Mouse (Mus musculus) stomach, embryonic 16.5 days (tissue): ENCODE measurements around the gene Nfrkb. TPM values are rescaled to one million over a fixed set of nuclear protein-coding genes. Genes with fewer than 3 reads are reported as not detected.
A peak's percentile ranks its signal among the peaks of the same experiment; 100 is the strongest.

Experiments used
- ATAC-seq: fragments of 200-750 bp; cut with Nextera tagmentation; 2 replicates; pipeline ENCODE4 v1.8.0; 2017; ENCODE audit warnings: moderate number of reproducible peaks, moderate TSS enrichment; ENCODE audit not compliant: insufficient read depth, low FRiP score
- H3K27ac ChIP-seq: fragments of 300-500 bp; sonication (generic); 2 replicates; pipeline ENCODE4 v1.5.1; 2014; ENCODE audit warnings: low read length
- H3K27me3 ChIP-seq: fragments of 300-500 bp; sonication (generic); 2 replicates; pipeline ENCODE4 v1.6.1; 2014; ENCODE audit warnings: low read length, control low read depth, mixed read lengths; ENCODE audit not compliant: control insufficient read depth, insufficient read depth
- H3K36me3 ChIP-seq: fragments of 300-500 bp; sonication (generic); 2 replicates; pipeline ENCODE4 v1.6.1; 2014; ENCODE audit warnings: low read length; ENCODE audit not compliant: control insufficient read depth, insufficient read depth
- H3K4me1 ChIP-seq: fragments of 300-500 bp; sonication (generic); 2 replicates; pipeline ENCODE4 v1.6.1; 2014; ENCODE audit warnings: low read length, control low read depth, mixed read lengths; ENCODE audit not compliant: control insufficient read depth, insufficient read depth
- H3K4me2 ChIP-seq: fragments of 300-500 bp; sonication (generic); 2 replicates; pipeline ENCODE4 v1.6.1; 2014; ENCODE audit warnings: low read depth, low read length, mixed read lengths
- H3K4me3 ChIP-seq: fragments of 300-500 bp; sonication (generic); replicated peaks from 2 replicates; pipeline ENCODE4 v1.5.1; 2014; ENCODE audit warnings: mild to moderate bottlenecking, low read length
- H3K9ac ChIP-seq: fragments of 300-500 bp; sonication (generic); 2 replicates; pipeline ENCODE4 v1.6.1; 2014; ENCODE audit warnings: low read length
- H3K9me3 ChIP-seq: fragments of 300-500 bp; sonication (generic); replicated peaks from 2 replicates; pipeline ENCODE4 v1.6.1; 2016; ENCODE audit warnings: low read length, control low read depth; ENCODE audit not compliant: control insufficient read depth
- WGBS: fragments of 180-500 bp; shearing (Covaris S2); extraction: QIAGEN DNeasy Blood & Tissue Kit; methylation state at CpG from one replicate; pipeline ENCODE4 v1.1.7; 2014; 5-methylcytosine and 5-hydroxymethylcytosine counted together
- polyA plus RNA-seq: library from polyadenylated mRNA; unstranded; fragments of >200 nt; fragmentation: Nextera tagmentation; extraction: Ambion mirVana; gene quantifications from 2 replicates; pipeline ENCODE4 v1.2.1, GENCODE M21; 2015

Nfrkb gene
- polyA plus RNA-seq, 1 experiment from 2014 or later, result 18.0 TPM

DNA sequence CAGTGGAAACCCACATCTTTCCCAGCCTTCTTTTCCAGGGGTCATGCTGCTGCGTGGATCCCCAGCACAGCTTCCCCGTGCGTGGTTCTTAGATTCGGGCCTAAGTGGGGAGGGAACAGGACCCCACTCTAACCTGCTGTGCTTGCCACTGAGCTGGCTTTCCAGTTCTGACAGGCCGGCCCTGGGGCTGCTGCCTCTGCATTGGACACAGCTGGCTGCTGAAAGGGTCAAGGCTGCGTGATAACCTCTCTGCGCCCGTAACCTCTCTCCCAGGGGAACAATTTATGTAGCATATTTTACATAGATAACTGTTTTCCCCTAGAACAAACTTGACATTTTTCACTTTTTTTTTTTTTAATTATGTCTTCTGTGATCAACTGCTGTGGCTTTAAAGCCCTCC is 20.9 kb upstream of the Nfrkb start:
- no peak overlapping the region for H3K4me3 ChIP-seq
- H3K9me3 ChIP-seq, result no peaks in the 10 kb centered on the region
- H3K9ac ChIP-seq, result no peak overlapping the region
- 71% methylated on average over 8 of the region's 8 CpGs for WGBS
- 0 out of 2 replicates have a peak, but pooled peaks cover 9% of the 10 kb centered on the region for H3K36me3 ChIP-seq
- no peak overlapping the region for H3K4me2 ChIP-seq
- no peak for ATAC-seq
- H3K4me1 ChIP-seq, result no peaks in the 10 kb centered on the region
- H3K27ac ChIP-seq, result no peak overlapping the region
- no peaks in the 10 kb centered on the region for H3K27me3 ChIP-seq

GRCm38 (mm10) chr9:31371740-31372139 is 14.3 kb upstream of the Nfrkb start:
- Histone ChIP-seq H3K27ac (no peak overlapping the region), H3K9me3 (no peaks in the 10 kb centered on the region), H3K9ac (no peak overlapping the region), H3K36me3 (peaks cover 10% of the 10 kb centered on the region; the same call in 1 of the 2 replicates), H3K4me1 (no peaks in the 10 kb centered on the region), H3K4me3 (no peak overlapping the region), H3K4me2 (no peak overlapping the region), H3K27me3 (no peaks in the 10 kb centered on the region)
- 91% methylated on average over 3 of the region's 3 CpGs for WGBS
- ATAC-seq, result no peak

DNA sequence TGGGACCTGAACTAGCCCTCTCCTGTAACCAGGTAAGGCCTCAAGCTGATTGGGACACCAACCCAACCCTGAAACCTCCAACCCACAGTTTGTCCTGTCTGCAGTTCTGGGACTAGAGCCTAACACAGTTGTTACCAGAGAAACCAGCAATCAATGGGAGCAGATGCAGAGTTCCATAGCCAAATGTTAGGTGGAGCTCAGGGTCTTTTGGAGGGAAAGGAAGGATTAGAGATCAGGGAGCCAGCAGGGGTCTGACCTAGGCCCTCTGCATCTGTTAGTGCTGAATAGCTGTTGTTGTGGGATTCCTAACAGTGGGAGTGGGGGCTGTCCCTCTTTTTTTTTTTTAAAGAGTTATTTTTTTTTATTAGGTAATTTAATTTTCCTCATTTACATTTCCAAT is 9.3 kb upstream of the Nfrkb start:
- no peak for ATAC-seq
- no peaks in the 10 kb centered on the region for H3K4me1 ChIP-seq
- no peak overlapping the region for H3K4me3 ChIP-seq
- H3K9me3 ChIP-seq, result no peaks in the 10 kb centered on the region
- H3K4me2 ChIP-seq, result no peak overlapping the region
- no peak overlapping the region for H3K9ac ChIP-seq
- no peak overlapping the region for H3K27ac ChIP-seq
- no peaks in the 10 kb centered on the region for H3K27me3 ChIP-seq
- peaks cover 8% of the 10 kb centered on the region; the same call in 1 of the 2 replicates for H3K36me3 ChIP-seq

GRCm38 (mm10) chr9:31384786-31385499 is 1.0 kb upstream of the Nfrkb start:
- Histone ChIP-seq H3K36me3 (no peaks in the 10 kb centered on the region), H3K4me3 (no peak overlapping the region), H3K4me2 (peak overlapping the region; percentile 80; the same call in 1 of the 2 replicates), H3K9ac (peak overlapping the region; percentile 73; the same call in 1 of the 2 replicates), H3K27ac (no peak overlapping the region; the same call in 1 of the 2 replicates), H3K9me3 (no peaks in the 10 kb centered on the region), H3K27me3 (no peaks in the 10 kb centered on the region), H3K4me1 (peaks cover 14% of the 10 kb centered on the region)
- no peak for ATAC-seq
- WGBS, result 79% methylated on average over 17 of the region's 17 CpGs

GRCm38 (mm10) chr9:31385500-31385869 is 507 bp upstream of the Nfrkb start:
- no peak overlapping the region; the same call in 1 of the 2 replicates for H3K27ac ChIP-seq
- H3K4me1 ChIP-seq, result peaks cover 14% of the 10 kb centered on the region
- no peaks in the 10 kb centered on the region; the same call in 1 of the 2 replicates for H3K36me3 ChIP-seq
- peak; percentile 20 for ATAC-seq
- H3K4me2 ChIP-seq, result peak overlapping the region; percentile 80
- peak overlapping the region; percentile 73 for H3K9ac ChIP-seq
- no peaks in the 10 kb centered on the region for H3K27me3 ChIP-seq
- no peaks in the 10 kb centered on the region for H3K9me3 ChIP-seq
- WGBS, result 23% methylated on average over 4 of the region's 4 CpGs
- peak overlapping the region; percentile 88 for H3K4me3 ChIP-seq

GRCm38 (mm10) chr9:31386368-31387180 is 582 bp downstream of the Nfrkb start:
- peak overlapping the region; percentile 80 for H3K4me2 ChIP-seq
- H3K27ac ChIP-seq, result peak overlapping the region; percentile 64
- H3K27me3 ChIP-seq, result no peaks in the 10 kb centered on the region
- H3K9me3 ChIP-seq, result no peaks in the 10 kb centered on the region
- 7% methylated on average over 44 of the region's 44 CpGs for WGBS
- peaks cover 5% of the 10 kb centered on the region; the same call in 1 of the 2 replicates for H3K36me3 ChIP-seq
- peaks cover 14% of the 10 kb centered on the region for H3K4me1 ChIP-seq
- peak; percentile 67 for ATAC-seq
- peak overlapping the region; percentile 88 for H3K4me3 ChIP-seq
- peak overlapping the region; percentile 94 for H3K9ac ChIP-seq

- Histone ChIP-seq H3K9me3 (no peaks in the 10 kb centered on the region), H3K4me3 (peak overlapping the region; percentile 88), H3K27ac (no peak overlapping the region), H3K27me3 (no peaks in the 10 kb centered on the region), H3K36me3 (peaks cover 7% of the 10 kb centered on the region), H3K4me1 (peaks cover 14% of the 10 kb centered on the region), H3K4me2 (peak overlapping the region; percentile 80), H3K9ac (no peak overlapping the region)
- WGBS, result 84% methylated on average over 5 of the region's 5 CpGs
- no peak for ATAC-seq
Measured at GRCm38 (mm10) chr9:31387206-31387605, 1.2 kb downstream of the Nfrkb start.

- H3K27me3 ChIP-seq, result no peaks in the 10 kb centered on the region
- WGBS, result 51% methylated on average over 4 of the region's 4 CpGs
- H3K4me2 ChIP-seq, result no peak overlapping the region
- H3K4me1 ChIP-seq, result no peaks in the 10 kb centered on the region
- no peak overlapping the region for H3K9ac ChIP-seq
- H3K27ac ChIP-seq, result no peak overlapping the region
- no peaks in the 10 kb centered on the region for H3K9me3 ChIP-seq
- H3K4me3 ChIP-seq, result no peak overlapping the region
- no peak for ATAC-seq
- H3K36me3 ChIP-seq, result peaks cover 30% of the 10 kb centered on the region
Measured at GRCm38 (mm10) chr9:31400441-31400840, 14.4 kb downstream of the Nfrkb start.

GRCm38 (mm10) chr9:31404311-31404710 is 18.3 kb downstream of the Nfrkb start:
- Histone ChIP-seq H3K27ac (no peak overlapping the region), H3K27me3 (no peaks in the 10 kb centered on the region), H3K4me1 (no peaks in the 10 kb centered on the region), H3K36me3 (peaks cover 25% of the 10 kb centered on the region), H3K9me3 (no peaks in the 10 kb centered on the region), H3K4me2 (no peak overlapping the region), H3K9ac (no peak overlapping the region), H3K4me3 (no peak overlapping the region)
- 85% methylated on average over 2 of the region's 2 CpGs for WGBS
- ATAC-seq, result no peak
